Mouse (Mus musculus): ENCODE results near the gene Trpc4.

- no peak for TF ChIP-seq CTCF (IDR thresholded peaks at IDR 0.05; ENCODE audit: borderline replicate concordance, insufficient read depth, low read depth, low read length)
- no peak for TF ChIP-seq POLR2A (IDR thresholded peaks at IDR 0.05; ENCODE audit: borderline replicate concordance, insufficient read depth, low read length)
These were observed 205.1 kb downstream of the Trpc4 start, which contains the start of gene Postn for GRCm38 (mm10) chr3:54360897-54361296.
